Mouse (Mus musculus): ENCODE results near the gene Gale. TPM values are rescaled to one million over a fixed set of nuclear protein-coding genes. Genes with fewer than 3 reads are reported as not detected.

Gene Gale
- 39.0 and 40.1 TPM in 2 replicates for polyA plus RNA-seq (2015; fragmentation: Nextera tagmentation; extraction: Ambion mirVana)

DNA sequence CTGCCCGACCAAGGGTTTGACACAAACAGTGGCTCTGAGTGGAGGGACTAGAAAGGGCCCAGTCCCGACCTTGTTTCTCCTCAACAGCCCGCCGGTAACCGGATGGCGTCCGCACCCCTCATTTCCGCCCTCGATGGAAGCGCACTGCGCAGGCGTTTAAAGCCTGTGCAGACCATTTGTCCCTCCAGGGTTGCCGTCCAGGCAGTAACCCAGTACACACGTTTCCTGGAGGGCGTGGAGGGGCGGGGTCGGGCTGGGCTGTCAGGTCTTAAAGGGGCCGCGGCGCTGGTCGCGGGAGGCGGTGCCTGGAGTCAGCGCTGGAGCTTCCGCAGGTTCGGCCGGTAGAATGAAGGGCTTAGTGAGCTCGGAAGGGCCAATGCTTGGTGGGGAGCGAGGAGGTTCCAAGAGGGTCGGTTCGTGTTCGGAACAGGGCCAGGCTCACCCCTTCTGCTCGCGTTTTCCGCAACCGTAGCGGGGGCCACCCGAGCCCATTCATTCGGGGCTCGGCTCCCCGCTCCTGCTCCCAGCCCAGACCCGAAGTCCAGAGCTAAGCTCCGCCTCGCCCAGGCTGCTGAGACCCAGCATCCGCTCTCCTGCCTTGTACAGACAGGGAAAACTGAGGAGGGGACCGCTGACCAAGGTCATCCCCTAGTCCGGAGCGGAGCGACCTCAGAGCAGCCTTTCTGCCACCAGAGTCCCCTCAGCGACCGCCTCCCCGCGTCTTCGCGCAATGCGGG is at the start of gene Gale:
TSS of gene Gale (plus strand) at position 271 of the 737 bp plus-strand sequence.
- H3K27ac ChIP-seq = peak within 1 kb of the TSS; percentile 89
- H3K27me3 ChIP-seq = peaks cover 5% of the 10 kb centered on the region; the same call in 1 of the 2 replicates
- H3K9me3 ChIP-seq = no peaks in the 10 kb centered on the region
- peaks cover 20% of the 10 kb centered on the region for H3K4me1 ChIP-seq (replicated peaks)
- peak; percentile 94 for ATAC-seq
- under 1% methylated on average over 53 of the region's 56 CpGs for WGBS
- H3K36me3 ChIP-seq = peaks cover 61% of the 10 kb centered on the region
- H3K9ac ChIP-seq (replicated peaks) = peak within 1 kb of the TSS; percentile 86
- peak within 1 kb of the TSS; percentile 78 for H3K4me3 ChIP-seq (replicated peaks)
- H3K4me2 ChIP-seq (replicated peaks) = peak within 1 kb of the TSS; percentile 93

DNA sequence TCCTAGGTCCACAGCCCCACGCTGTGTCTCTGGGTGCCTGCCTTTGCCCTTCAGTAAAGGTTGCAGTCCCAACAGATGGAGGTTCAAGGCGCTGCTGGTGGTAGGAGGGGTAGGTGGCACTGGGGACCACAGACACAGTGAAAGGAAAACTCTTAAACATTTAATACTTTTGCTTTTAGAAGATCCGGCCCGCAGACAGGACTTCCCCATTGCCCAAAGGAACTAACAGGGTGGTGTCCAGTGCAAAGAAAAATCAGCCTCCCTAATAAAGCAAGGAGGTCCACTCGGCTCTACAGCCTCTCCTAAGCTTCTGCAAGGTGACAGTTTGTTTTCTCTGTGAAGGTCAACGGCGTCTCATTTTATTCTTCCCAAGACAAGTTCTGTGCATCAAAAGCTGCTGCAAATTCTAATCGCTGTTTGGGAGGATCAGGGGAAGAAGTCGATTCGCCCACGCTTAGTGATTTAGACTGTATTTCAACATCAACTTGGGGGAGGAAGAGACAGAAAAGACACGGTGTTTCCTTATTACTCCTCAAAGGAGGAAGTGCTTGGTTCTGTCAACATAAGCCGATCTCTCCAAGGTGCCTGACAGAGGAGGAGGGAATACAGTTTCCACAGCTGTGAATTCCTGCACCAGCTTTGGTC is 44.8 kb upstream of the Gale start:
- Histone ChIP-seq H3K9ac (replicated peaks) (no peak overlapping the region), H3K36me3 (0 out of 2 replicates have a peak, but pooled peaks cover 6% of the 10 kb centered on the region), H3K27ac (no peak overlapping the region), H3K4me1 (replicated peaks) (peaks cover 19% of the 10 kb centered on the region), H3K4me2 (replicated peaks) (no peak overlapping the region), H3K4me3 (replicated peaks) (no peak overlapping the region), H3K27me3 (no peaks in the 10 kb centered on the region), H3K9me3 (no peaks in the 10 kb centered on the region)
- no peak for ATAC-seq
- WGBS = 93% methylated on average over 13 of the region's 13 CpGs

GRCm38 (mm10) chr4:135919280-135919639 is 44.3 kb upstream of the Gale start:
- no peak for ATAC-seq
- H3K36me3 ChIP-seq = 0 out of 2 replicates have a peak, but pooled peaks cover 6% of the 10 kb centered on the region
- no peak overlapping the region for H3K27ac ChIP-seq
- no peak overlapping the region for H3K4me3 ChIP-seq (replicated peaks)
- 95% methylated on average over 3 of the region's 3 CpGs for WGBS
- no peak overlapping the region for H3K9ac ChIP-seq (replicated peaks)
- H3K4me1 ChIP-seq (replicated peaks) = peaks cover 19% of the 10 kb centered on the region
- H3K9me3 ChIP-seq = no peaks in the 10 kb centered on the region
- H3K27me3 ChIP-seq = no peaks in the 10 kb centered on the region
- H3K4me2 ChIP-seq (replicated peaks) = no peak overlapping the region

GRCm38 (mm10) chr4:135920304-135921241 is 43.0 kb upstream of the Gale start, which contains the start of gene Fuca1:
Gene Fuca1, plus strand, starts transcription at chr4:135920735.
- peaks cover 19% of the 10 kb centered on the region for H3K4me1 ChIP-seq (replicated peaks)
- WGBS = 2% methylated on average over 60 of the region's 60 CpGs
- H3K27me3 ChIP-seq = no peaks in the 10 kb centered on the region
- ATAC-seq = peak; percentile 99
- peaks cover 16% of the 10 kb centered on the region for H3K36me3 ChIP-seq
- peak within 1 kb of the TSS; percentile 87 for H3K27ac ChIP-seq
- no peaks in the 10 kb centered on the region for H3K9me3 ChIP-seq
- peak within 1 kb of the TSS; percentile 77 for H3K4me3 ChIP-seq (replicated peaks)
- H3K9ac ChIP-seq (replicated peaks) = peak within 1 kb of the TSS; percentile 86
- peak within 1 kb of the TSS; percentile 87 for H3K4me2 ChIP-seq (replicated peaks)

GRCm38 (mm10) chr4:135921257-135922120 is 42.0 kb upstream of the Gale start:
- Histone ChIP-seq H3K9ac (replicated peaks) (peak overlapping the region; percentile 86), H3K9me3 (no peaks in the 10 kb centered on the region), H3K36me3 (peaks cover 25% of the 10 kb centered on the region), H3K4me2 (replicated peaks) (peak overlapping the region; percentile 87), H3K4me3 (replicated peaks) (peak overlapping the region; percentile 77), H3K27ac (peak overlapping the region; percentile 87), H3K27me3 (no peaks in the 10 kb centered on the region), H3K4me1 (replicated peaks) (peaks cover 19% of the 10 kb centered on the region)
- 9% methylated on average over 26 of the region's 26 CpGs for WGBS
- no peak for ATAC-seq

GRCm38 (mm10) chr4:135922190-135922589 is 41.3 kb upstream of the Gale start:
- Histone ChIP-seq H3K27ac (no peak overlapping the region), H3K4me3 (replicated peaks) (peak overlapping the region; percentile 77), H3K27me3 (no peaks in the 10 kb centered on the region), H3K4me2 (replicated peaks) (peak overlapping the region; percentile 87), H3K9me3 (no peaks in the 10 kb centered on the region), H3K9ac (replicated peaks) (peak overlapping the region; percentile 86; the same call in 1 of the 2 replicates), H3K4me1 (replicated peaks) (peaks cover 19% of the 10 kb centered on the region), H3K36me3 (peaks cover 31% of the 10 kb centered on the region)
- WGBS = 90% methylated on average over 1 of the region's 1 CpGs
- ATAC-seq = no peak

GRCm38 (mm10) chr4:135924418-135924817 is 39.1 kb upstream of the Gale start:
- Histone ChIP-seq H3K36me3 (peaks cover 36% of the 10 kb centered on the region), H3K4me2 (replicated peaks) (no peak overlapping the region), H3K9me3 (no peaks in the 10 kb centered on the region), H3K4me3 (replicated peaks) (no peak overlapping the region), H3K4me1 (replicated peaks) (peaks cover 19% of the 10 kb centered on the region), H3K27me3 (no peaks in the 10 kb centered on the region), H3K27ac (no peak overlapping the region), H3K9ac (replicated peaks) (no peak overlapping the region)
- ATAC-seq = no peak
- WGBS = 90% methylated on average over 2 of the region's 2 CpGs

DNA sequence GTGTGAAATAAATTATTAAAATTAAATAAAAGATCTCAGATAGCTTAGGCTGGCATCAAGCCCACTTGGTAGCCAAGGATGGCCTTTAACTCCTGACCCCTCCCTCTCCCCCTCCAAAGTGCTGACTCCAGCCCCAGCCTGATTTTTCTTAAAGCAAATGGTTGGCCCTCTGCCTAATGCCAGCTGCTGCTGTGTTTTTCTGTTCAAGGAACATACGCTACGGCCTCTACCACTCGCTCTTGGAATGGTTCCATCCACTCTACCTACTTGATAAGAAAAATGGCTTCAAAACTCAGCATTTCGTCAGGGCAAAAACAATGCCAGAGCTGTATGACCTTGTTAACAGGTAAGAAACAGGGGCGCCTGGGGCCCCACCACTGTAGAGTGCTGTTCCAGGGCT is 38.2 kb upstream of the Gale start:
- WGBS = 89% methylated on average over 5 of the region's 5 CpGs

DNA sequence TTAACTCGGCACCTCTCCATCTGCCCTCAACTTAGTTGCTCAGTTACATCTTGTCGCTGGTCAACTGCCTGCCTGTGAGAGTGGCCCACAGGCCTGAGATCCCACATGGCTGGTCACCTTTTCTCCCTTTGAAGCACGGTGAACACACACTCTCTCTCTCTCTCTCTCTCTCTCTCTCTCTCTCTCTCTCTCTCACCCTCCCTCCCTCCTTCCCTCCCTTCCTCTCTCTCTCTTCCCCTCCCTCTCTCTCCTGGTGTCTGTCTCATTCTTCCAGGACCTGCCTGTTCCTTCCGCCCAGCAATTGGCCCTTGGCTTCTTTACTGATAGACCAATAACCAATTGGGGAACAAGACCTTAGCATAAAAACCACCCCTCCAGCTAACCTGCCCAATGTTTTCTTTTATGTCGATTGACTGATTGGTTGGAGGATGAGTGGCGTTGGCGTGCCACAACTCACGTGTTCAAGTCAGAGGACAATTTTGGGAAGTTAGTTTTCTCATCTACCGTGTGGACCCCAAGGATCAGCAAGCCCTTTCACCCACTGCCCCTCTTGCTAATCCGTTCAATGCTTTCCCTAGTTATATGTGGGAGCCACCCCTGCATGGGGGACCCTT is 37.2 kb upstream of the Gale start:
- 89% methylated on average over 10 of the region's 10 CpGs for WGBS
- Histone ChIP-seq H3K27ac (no peak overlapping the region), H3K36me3 (peaks cover 40% of the 10 kb centered on the region), H3K4me2 (replicated peaks) (no peak overlapping the region), H3K4me1 (replicated peaks) (peaks cover 18% of the 10 kb centered on the region), H3K9ac (replicated peaks) (no peak overlapping the region), H3K27me3 (no peaks in the 10 kb centered on the region), H3K9me3 (no peaks in the 10 kb centered on the region), H3K4me3 (replicated peaks) (no peak overlapping the region)
- no peak for ATAC-seq

More for the DNA sequence above, 38.2 kb upstream of the Gale start:
- Histone ChIP-seq H3K9ac (replicated peaks) (no peak overlapping the region), H3K4me1 (replicated peaks) (peaks cover 19% of the 10 kb centered on the region), H3K27me3 (no peaks in the 10 kb centered on the region), H3K4me2 (replicated peaks) (no peak overlapping the region), H3K4me3 (replicated peaks) (no peak overlapping the region), H3K9me3 (no peaks in the 10 kb centered on the region), H3K27ac (no peak overlapping the region), H3K36me3 (peaks cover 36% of the 10 kb centered on the region)
- no peak for ATAC-seq

GRCm38 (mm10) chr4:135926861-135927260 is 36.7 kb upstream of the Gale start:
- no peak overlapping the region for H3K4me2 ChIP-seq (replicated peaks)
- H3K9me3 ChIP-seq = no peaks in the 10 kb centered on the region
- H3K4me3 ChIP-seq (replicated peaks) = no peak overlapping the region
- H3K27ac ChIP-seq = no peak overlapping the region
- peaks cover 42% of the 10 kb centered on the region for H3K36me3 ChIP-seq
- H3K4me1 ChIP-seq (replicated peaks) = peaks cover 12% of the 10 kb centered on the region
- no peaks in the 10 kb centered on the region for H3K27me3 ChIP-seq
- no peak for ATAC-seq
- H3K9ac ChIP-seq (replicated peaks) = no peak overlapping the region
- 93% methylated on average over 3 of the region's 3 CpGs for WGBS

GRCm38 (mm10) chr4:135928376-135928775 is 35.2 kb upstream of the Gale start:
- Histone ChIP-seq H3K4me3 (replicated peaks) (no peak overlapping the region), H3K27ac (no peak overlapping the region), H3K9ac (replicated peaks) (no peak overlapping the region), H3K36me3 (peaks cover 48% of the 10 kb centered on the region), H3K4me2 (replicated peaks) (no peak overlapping the region), H3K9me3 (no peaks in the 10 kb centered on the region), H3K27me3 (no peaks in the 10 kb centered on the region), H3K4me1 (replicated peaks) (no peaks in the 10 kb centered on the region)
- ATAC-seq = no peak
- 86% methylated on average over 9 of the region's 9 CpGs for WGBS

All from midbrain, embryonic 13.5 days (tissue).